Mouse (Mus musculus): Measurements from ENCODE around the gene Clta. TPM values are rescaled to one million over a fixed set of nuclear protein-coding genes. Genes with fewer than 3 reads are reported as not detected.
"Not testable (repeated sequence)": the region's sequence is repeated elsewhere in the genome, so short reads cannot be mapped to it uniquely, and the experiment has no call there.

Clta gene
- polyA plus RNA-seq, 1 experiment from 2014 or later: 260 TPM

GRCm38 (mm10) chr4:44022766-44023165 is 18.5 kb downstream of the Clta start:
- DNase-seq (ENCODE audit: low spot score): no peak

- no peak for DNase-seq (ENCODE audit: low spot score)
Measured at GRCm38 (mm10) chr4:44023681-44024080, 19.4 kb downstream of the Clta start.

- no peak for DNase-seq (ENCODE audit: low spot score)
Measured at GRCm38 (mm10) chr4:44024241-44024640, 20.0 kb downstream of the Clta start.

GRCm38 (mm10) chr4:44025570-44025969 is 21.3 kb downstream of the Clta start:
- DNase-seq (ENCODE audit: low spot score): no peak

GRCm38 (mm10) chr4:44028303-44029135 is 24.3 kb downstream of the Clta start:
- no peak for DNase-seq (ENCODE audit: low spot score)

GRCm38 (mm10) chr4:44029661-44030066 is 25.4 kb downstream of the Clta start:
- DNase-seq (ENCODE audit: low spot score): no peak

GRCm38 (mm10) chr4:44031521-44031920 is 27.3 kb downstream of the Clta start:
- DNase-seq (ENCODE audit: low spot score): no peak

- no peak for DNase-seq (ENCODE audit: low spot score)
Measured at GRCm38 (mm10) chr4:44036455-44036854, 32.2 kb downstream of the Clta start.

GRCm38 (mm10) chr4:44040802-44041201 is 36.5 kb downstream of the Clta start:
- no peak for DNase-seq (ENCODE audit: low spot score)

GRCm38 (mm10) chr4:44042429-44042828 is 38.2 kb downstream of the Clta start:
- DNase-seq (ENCODE audit: low spot score): no peak

GRCm38 (mm10) chr4:44043182-44043581 is 38.9 kb downstream of the Clta start:
- DNase-seq (ENCODE audit: low spot score): not testable (repeated sequence)

GRCm38 (mm10) chr4:44044685-44045356 is 40.6 kb downstream of the Clta start:
- DNase-seq (ENCODE audit: low spot score): peak; percentile 26

GRCm38 (mm10) chr4:44046066-44046465 is 41.8 kb downstream of the Clta start:
- DNase-seq (ENCODE audit: low spot score): no peak

GRCm38 (mm10) chr4:44049812-44050211 is 45.6 kb downstream of the Clta start:
- DNase-seq (ENCODE audit: low spot score): no peak

- DNase-seq (ENCODE audit: low spot score): peak; percentile 48
Measured at GRCm38 (mm10) chr4:44059674-44060073, 55.4 kb downstream of the Clta start.

- peak; percentile 25 for DNase-seq (ENCODE audit: low spot score)
Measured at GRCm38 (mm10) chr4:44062062-44062461, 57.8 kb downstream of the Clta start.

- DNase-seq (ENCODE audit: low spot score): no peak
Measured at GRCm38 (mm10) chr4:44062816-44063215, 58.6 kb downstream of the Clta start.

GRCm38 (mm10) chr4:44065355-44066025 is 61.2 kb downstream of the Clta start:
- peak; percentile 93 for DNase-seq (ENCODE audit: low spot score)

- no peak for DNase-seq (ENCODE audit: low spot score)
Measured at GRCm38 (mm10) chr4:44066891-44067290, 62.6 kb downstream of the Clta start.

GRCm38 (mm10) chr4:44068736-44069135 is 64.5 kb downstream of the Clta start:
- DNase-seq (ENCODE audit: low spot score): no peak

GRCm38 (mm10) chr4:44069411-44069810 is 65.2 kb downstream of the Clta start:
- DNase-seq (ENCODE audit: low spot score): no peak

GRCm38 (mm10) chr4:44070641-44071040 is 66.4 kb downstream of the Clta start:
- no peak for DNase-seq (ENCODE audit: low spot score)
